Mouse (Mus musculus): ENCODE results near the gene Cyp2d34. TPM values are rescaled to one million over a fixed set of nuclear protein-coding genes. Genes with fewer than 3 reads are reported as not detected.

The Cyp2d34 gene
- polyA plus RNA-seq (2012; rRNA removed) (not detected in 2 replicates), polyA plus RNA-seq (2014; fragmentation: Nextera tagmentation; extraction: Ambion mirVana) (not detected in 2 replicates)

DNA sequence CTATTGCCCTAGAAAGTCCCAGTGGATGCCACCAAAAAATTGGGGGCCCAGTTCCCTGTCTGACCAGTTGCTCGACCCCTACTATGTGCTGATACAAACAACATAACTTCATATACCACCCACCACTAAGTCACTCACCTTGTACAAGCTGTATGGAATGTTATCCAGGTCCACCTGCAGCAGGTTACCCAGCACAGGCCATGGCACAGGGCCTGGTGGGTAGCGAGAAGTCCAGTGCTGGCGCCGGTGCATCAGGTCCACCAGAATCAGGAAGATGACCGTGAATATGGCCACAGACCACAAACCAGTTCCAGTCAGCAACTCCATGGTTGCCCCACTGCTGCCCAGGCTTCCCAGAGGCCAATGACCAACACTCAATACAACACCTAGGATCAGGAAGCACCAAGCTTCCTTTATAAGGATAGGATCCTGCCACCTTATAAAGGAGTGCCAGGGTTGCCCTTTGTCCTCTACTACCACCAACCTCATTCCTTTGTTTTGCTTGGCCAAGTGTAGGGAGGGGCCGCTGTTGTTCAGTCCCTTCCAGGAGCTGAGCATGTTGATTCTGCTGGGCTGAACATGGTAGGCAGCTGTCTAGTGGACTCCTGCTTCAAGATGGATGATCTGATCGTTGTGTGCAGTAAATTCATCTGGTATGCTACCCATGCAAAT is at the start of gene Cyp2d34:
Gene Cyp2d34 (minus strand): TSS at position 416 of the 672 bp plus-strand sequence.
- H3K9ac ChIP-seq (ENCODE audit: low read depth, low read length, severe bottlenecking), result no peak within 1 kb of the TSS
- no peak within 1 kb of the TSS for H3K4me2 ChIP-seq (replicated peaks; ENCODE audit: low read depth, low read length, severe bottlenecking)
- H3K36me3 ChIP-seq (ENCODE audit: control insufficient read depth, insufficient read depth, low read length), result no peaks in the 10 kb centered on the region
- no peak within 1 kb of the TSS for H3K27ac ChIP-seq (replicated peaks; ENCODE audit: low read depth, low read length)
- no peak within 1 kb of the TSS for H3K4me3 ChIP-seq (replicated peaks; ENCODE audit: low read length)
- WGBS, result 88% methylated on average over 7 of the region's 7 CpGs
- no peak for DNase-seq (ENCODE audit: low spot score)
- ATAC-seq (ENCODE audit: low FRiP score, low read depth), result no peak
- no peak for TF ChIP-seq POLR2A (IDR thresholded peaks at IDR 0.05; ENCODE audit: borderline replicate concordance, extremely low read depth, insufficient read depth, insufficient read length)
- no peaks in the 10 kb centered on the region for H3K27me3 ChIP-seq (ENCODE audit: control insufficient read depth, insufficient read depth, low read length)
- no peaks in the 10 kb centered on the region for H3K4me1 ChIP-seq (ENCODE audit: control insufficient read depth, insufficient read depth, low read length)
- H3K9me3 ChIP-seq (ENCODE audit: control insufficient read depth, low read length), result no peaks in the 10 kb centered on the region

DNA sequence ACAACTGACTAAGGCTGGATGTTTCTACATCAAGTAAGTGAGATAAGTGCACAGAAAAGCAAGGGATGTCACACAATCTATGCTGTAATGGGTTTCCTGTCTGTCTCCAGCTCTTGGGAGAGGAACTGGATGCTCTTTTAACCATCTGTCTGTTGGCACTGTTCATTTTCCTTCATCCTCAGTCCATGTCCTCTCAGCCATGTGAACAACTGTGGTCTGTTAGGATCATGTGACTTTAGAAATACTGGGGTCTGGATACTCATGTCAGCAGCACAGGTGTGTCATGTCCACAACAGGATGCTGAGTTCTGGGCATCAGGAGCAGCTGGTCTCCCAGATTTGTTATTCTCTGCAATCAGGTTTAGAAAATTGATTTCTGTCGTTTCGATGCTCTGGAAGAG is 35.6 kb upstream of the Cyp2d34 start:
- WGBS, result 89% methylated on average over 2 of the region's 2 CpGs
- H3K9me3 ChIP-seq (ENCODE audit: control insufficient read depth, low read length), result no peaks in the 10 kb centered on the region
- H3K27me3 ChIP-seq (ENCODE audit: control insufficient read depth, insufficient read depth, low read length), result no peaks in the 10 kb centered on the region
- H3K4me1 ChIP-seq (ENCODE audit: control insufficient read depth, insufficient read depth, low read length), result no peaks in the 10 kb centered on the region
- no peak overlapping the region for H3K4me2 ChIP-seq (replicated peaks; ENCODE audit: low read depth, low read length, severe bottlenecking)
- TF ChIP-seq POLR2A (IDR thresholded peaks at IDR 0.05; ENCODE audit: borderline replicate concordance, extremely low read depth, insufficient read depth, insufficient read length), result no peak
- H3K27ac ChIP-seq (replicated peaks; ENCODE audit: low read depth, low read length), result no peak overlapping the region
- no peaks in the 10 kb centered on the region for H3K36me3 ChIP-seq (ENCODE audit: control insufficient read depth, insufficient read depth, low read length)
- H3K9ac ChIP-seq (ENCODE audit: low read depth, low read length, severe bottlenecking), result no peak overlapping the region
- ATAC-seq (ENCODE audit: low FRiP score, low read depth) (no peak), DNase-seq (ENCODE audit: low spot score) (no peak)
- no peak overlapping the region for H3K4me3 ChIP-seq (replicated peaks; ENCODE audit: low read length)

DNA sequence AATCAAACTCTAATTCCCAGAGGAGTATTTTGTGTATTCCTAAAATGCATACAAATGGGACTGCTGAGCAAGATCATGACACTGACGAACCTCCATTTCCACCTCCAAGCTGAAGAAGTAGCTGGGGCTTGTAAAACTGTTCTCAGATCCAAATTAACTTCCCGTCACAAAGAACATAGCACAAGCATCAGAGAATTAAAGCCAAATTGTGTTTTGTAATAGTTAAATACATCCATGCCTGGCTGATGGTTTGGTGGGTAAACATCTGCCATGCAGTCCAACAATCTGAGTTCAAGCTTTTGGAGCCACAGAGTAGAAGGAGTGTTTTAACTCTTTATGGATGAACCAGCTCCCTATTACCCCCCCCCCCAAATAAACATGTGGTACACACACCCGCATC is 23.6 kb upstream of the Cyp2d34 start:
- Histone ChIP-seq H3K27me3 (ENCODE audit: control insufficient read depth, insufficient read depth, low read length) (no peaks in the 10 kb centered on the region), H3K36me3 (ENCODE audit: control insufficient read depth, insufficient read depth, low read length) (no peaks in the 10 kb centered on the region), H3K9ac (ENCODE audit: low read depth, low read length, severe bottlenecking) (no peak overlapping the region), H3K4me3 (replicated peaks; ENCODE audit: low read length) (no peak overlapping the region), H3K4me1 (ENCODE audit: control insufficient read depth, insufficient read depth, low read length) (no peaks in the 10 kb centered on the region), H3K27ac (replicated peaks; ENCODE audit: low read depth, low read length) (no peak overlapping the region), H3K4me2 (replicated peaks; ENCODE audit: low read depth, low read length, severe bottlenecking) (no peak overlapping the region), H3K9me3 (ENCODE audit: control insufficient read depth, low read length) (no peaks in the 10 kb centered on the region)
- no peak for DNase-seq (ENCODE audit: low spot score)
- TF ChIP-seq POLR2A (IDR thresholded peaks at IDR 0.05; ENCODE audit: borderline replicate concordance, extremely low read depth, insufficient read depth, insufficient read length), result no peak
- no peak for ATAC-seq (ENCODE audit: low FRiP score, low read depth)
- WGBS, result 60% methylated on average over 3 of the region's 3 CpGs

DNA sequence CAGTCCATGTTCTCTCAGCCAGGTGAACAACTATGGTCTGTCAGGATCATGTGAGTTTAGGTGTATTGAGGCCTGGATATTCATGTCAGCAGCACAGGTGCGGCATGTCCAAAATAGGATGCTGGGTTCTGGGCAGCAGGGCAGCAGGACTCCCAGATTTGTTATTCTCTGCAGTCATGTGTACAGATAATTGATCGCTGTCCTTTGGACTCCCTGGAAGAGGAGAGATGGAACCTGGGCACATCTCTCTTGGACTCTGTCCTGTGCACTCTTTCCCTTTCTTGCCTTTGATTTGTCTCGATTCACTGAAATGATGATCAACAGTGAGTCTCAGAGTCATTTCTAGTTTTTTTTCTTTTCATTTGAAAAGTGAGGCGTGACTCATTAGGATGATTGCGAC is 23.0 kb upstream of the Cyp2d34 start:
- Histone ChIP-seq H3K9me3 (ENCODE audit: control insufficient read depth, low read length) (no peaks in the 10 kb centered on the region), H3K4me2 (replicated peaks; ENCODE audit: low read depth, low read length, severe bottlenecking) (no peak overlapping the region), H3K4me1 (ENCODE audit: control insufficient read depth, insufficient read depth, low read length) (no peaks in the 10 kb centered on the region), H3K36me3 (ENCODE audit: control insufficient read depth, insufficient read depth, low read length) (no peaks in the 10 kb centered on the region), H3K9ac (ENCODE audit: low read depth, low read length, severe bottlenecking) (no peak overlapping the region), H3K27ac (replicated peaks; ENCODE audit: low read depth, low read length) (no peak overlapping the region), H3K4me3 (replicated peaks; ENCODE audit: low read length) (no peak overlapping the region), H3K27me3 (ENCODE audit: control insufficient read depth, insufficient read depth, low read length) (no peaks in the 10 kb centered on the region)
- TF ChIP-seq POLR2A (IDR thresholded peaks at IDR 0.05; ENCODE audit: borderline replicate concordance, extremely low read depth, insufficient read depth, insufficient read length), result no peak
- ATAC-seq (ENCODE audit: low FRiP score, low read depth) (no peak), DNase-seq (ENCODE audit: low spot score) (no peak)
- WGBS, result 93% methylated on average over 5 of the region's 5 CpGs

DNA sequence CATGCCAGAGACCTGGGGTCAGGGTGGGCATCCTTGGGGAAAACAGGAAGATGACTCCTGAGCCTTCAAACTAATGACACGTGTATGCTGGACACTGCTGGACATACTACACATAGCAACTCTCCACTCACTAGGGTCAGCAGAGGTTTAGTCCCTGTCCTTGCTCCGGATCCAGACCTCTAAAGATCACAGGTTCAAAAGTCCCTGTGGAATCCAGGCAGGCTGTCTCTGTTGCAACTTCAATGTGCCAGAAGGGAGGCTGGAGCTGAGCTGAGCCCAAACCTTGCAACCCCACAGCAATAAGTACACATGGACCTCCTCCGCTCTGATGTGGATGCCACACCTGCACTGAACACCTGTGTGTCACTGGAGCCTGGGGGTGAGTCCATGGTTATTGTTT is 22.0 kb upstream of the Cyp2d34 start:
- no peak for ATAC-seq (ENCODE audit: low FRiP score, low read depth)
- TF ChIP-seq POLR2A (IDR thresholded peaks at IDR 0.05; ENCODE audit: borderline replicate concordance, extremely low read depth, insufficient read depth, insufficient read length), result no peak
- H3K9me3 ChIP-seq (ENCODE audit: control insufficient read depth, low read length), result no peaks in the 10 kb centered on the region
- 79% methylated on average over 3 of the region's 3 CpGs for WGBS
- H3K4me3 ChIP-seq (replicated peaks; ENCODE audit: low read length), result no peak overlapping the region
- no peaks in the 10 kb centered on the region for H3K4me1 ChIP-seq (ENCODE audit: control insufficient read depth, insufficient read depth, low read length)
- H3K4me2 ChIP-seq (replicated peaks; ENCODE audit: low read depth, low read length, severe bottlenecking), result no peak overlapping the region
- H3K9ac ChIP-seq (ENCODE audit: low read depth, low read length, severe bottlenecking), result no peak overlapping the region
- H3K27me3 ChIP-seq (ENCODE audit: control insufficient read depth, insufficient read depth, low read length), result no peaks in the 10 kb centered on the region
- no peak for DNase-seq (ENCODE audit: low spot score)
- H3K36me3 ChIP-seq (ENCODE audit: control insufficient read depth, insufficient read depth, low read length), result no peaks in the 10 kb centered on the region
- H3K27ac ChIP-seq (replicated peaks; ENCODE audit: low read depth, low read length), result no peak overlapping the region
